Mouse (Mus musculus) right cerebral cortex, postnatal 10 days (tissue): ENCODE data around the gene Soga3.

Experiments used
- DNase-seq, 2 experiments: peaks; one replicate each; pipeline ENCODE4 v3.0.0; 2021; ENCODE audit warnings: low spot score in 2 of 2

Soga3 gene

DNA sequence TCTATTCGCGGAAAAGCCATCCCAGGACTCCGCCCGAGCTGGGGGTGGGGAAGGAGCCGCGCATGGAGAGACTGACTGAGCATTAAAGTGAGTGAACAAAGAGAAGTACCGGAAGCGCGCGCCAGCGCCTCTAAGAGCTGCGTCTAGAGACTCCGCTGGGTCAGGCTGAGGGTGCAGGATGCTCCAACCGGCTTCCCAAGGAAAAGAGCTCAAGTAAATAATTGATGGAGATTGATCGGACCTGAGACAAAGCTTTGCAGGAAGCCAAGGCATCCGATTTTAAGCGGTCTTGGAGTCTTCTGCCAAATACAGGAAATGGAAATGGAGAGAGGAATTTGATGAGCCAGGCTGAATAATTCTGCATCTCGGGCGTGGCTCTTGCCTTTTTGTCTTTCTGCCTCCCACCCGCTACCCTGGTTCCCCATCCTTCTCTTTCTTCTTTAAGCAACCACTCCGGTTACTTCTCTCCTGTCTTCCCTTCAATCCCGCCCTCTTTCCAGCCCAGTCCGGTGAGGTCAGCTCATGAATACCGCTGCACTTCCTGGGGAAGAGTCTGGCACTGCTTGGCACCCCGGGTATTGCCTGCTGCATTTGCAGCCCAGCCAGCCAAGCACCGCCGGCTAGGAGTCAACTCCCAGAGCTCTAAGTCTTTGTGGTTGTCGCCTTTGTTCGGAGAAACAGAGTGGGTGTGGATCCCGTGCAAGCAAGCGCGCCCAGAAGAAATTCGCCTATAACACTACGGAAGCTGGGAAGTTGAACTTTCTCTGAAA is at the start of gene Soga3:
Soga3 (plus strand) TSS at position 274 of the 770 bp plus-strand sequence.
- DNase-seq, result peak; percentile 87 to 88

DNA sequence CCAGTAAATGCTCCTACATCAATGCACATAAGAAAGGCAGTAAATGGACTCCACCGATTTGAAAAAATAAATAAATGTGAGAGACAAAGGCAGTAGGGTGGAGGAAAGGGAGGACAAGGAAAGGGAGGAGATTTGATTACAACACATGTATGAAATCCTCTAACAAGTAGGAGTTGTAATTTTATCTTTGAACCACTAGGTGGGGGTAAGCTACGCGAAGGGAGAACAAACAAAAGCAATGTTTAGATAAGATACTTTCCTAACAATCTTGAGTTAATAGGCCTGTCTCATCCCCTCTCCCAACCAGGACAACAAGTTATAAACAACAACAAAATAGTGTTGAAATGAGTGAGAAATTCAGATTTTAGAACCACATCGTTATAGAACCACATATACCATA is 36.7 kb upstream of the Soga3 start:
- DNase-seq, result no peak

GRCm38 (mm10) chr10:29142556-29143105 is 1.0 kb upstream of the Soga3 start:
- DNase-seq, result no peak

- no peak for DNase-seq
Measured at GRCm38 (mm10) chr10:29144612-29145405, 1.2 kb downstream of the Soga3 start.

DNA sequence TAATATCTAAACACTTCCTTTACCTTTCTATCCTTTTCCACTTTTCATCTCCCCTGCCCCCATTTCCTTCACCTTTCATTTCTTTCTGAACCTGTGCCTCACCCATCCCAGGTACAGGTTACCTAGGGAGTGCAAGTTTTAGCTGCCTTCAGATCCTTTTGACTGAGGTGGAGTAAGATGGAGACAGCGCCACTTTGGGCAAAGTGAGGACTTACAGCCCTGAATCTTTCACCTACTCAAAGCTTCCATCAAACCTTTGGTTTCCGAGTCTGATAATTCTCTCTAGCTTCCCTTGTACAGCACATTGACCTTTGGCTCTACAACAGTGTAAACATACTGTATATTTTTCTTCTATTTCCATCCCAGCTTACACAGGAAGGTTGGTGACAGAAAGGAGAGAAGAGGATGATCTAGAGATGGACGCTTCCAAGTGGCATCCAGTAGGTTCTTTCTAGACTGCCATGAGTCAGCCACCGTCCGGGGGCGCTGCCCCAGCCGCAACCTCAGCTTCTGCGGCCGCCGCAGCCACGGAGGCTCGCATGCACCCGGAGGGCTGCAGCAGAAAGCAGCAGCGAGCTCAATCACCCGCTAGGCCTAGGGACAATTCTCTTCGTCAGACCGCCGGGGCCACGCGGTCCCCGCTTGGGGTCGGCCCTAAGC is 2.7 kb downstream of the Soga3 start:
- peak; percentile 44 to 79 for DNase-seq

- DNase-seq, result peak; percentile 86 to 87
Measured at GRCm38 (mm10) chr10:29146858-29147640, 3.4 kb downstream of the Soga3 start.

- no peak for DNase-seq
Measured at GRCm38 (mm10) chr10:29147641-29147990, 4.0 kb downstream of the Soga3 start.

- DNase-seq, result peak; percentile 84 to 88
Measured at GRCm38 (mm10) chr10:29148076-29148475, 4.4 kb downstream of the Soga3 start.

DNA sequence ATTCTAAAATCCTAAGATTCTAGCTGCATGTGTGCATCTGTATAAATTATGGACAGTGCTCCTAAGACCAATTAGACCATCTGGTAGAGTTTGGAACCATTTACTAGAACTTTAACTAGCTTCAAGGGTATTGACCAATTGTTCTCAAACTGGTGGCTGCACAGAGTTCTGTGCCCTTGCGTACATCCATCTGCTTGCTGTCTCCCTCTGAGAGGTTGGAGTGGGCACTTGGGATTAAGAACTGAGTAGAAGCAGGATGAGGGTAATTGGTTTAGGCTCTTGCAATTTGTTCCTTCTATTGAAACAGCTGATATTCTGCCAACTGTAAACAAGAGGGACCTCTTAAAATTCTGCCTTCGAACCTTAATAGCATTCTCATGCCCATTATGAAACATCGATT is 11.7 kb downstream of the Soga3 start:
- DNase-seq, result no peak

DNA sequence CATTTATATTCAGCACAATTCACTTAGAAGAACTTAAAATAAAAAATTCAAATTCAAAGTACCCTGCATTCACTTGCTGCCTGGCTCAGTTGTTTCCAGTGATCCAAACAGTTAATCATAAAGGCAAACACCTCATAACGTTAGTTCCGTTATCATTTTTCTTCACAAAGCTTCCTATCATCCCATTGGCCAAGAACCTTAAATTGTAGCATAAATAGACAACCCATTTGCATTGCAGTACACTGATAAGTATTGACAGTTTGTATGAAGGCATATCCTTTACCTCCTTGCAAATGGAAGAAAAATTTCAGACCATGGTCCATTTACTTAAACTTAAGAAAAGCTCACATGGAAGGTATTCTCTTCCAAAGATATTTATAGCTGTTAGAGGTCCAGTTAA is 18.0 kb downstream of the Soga3 start:
- no peak for DNase-seq

DNA sequence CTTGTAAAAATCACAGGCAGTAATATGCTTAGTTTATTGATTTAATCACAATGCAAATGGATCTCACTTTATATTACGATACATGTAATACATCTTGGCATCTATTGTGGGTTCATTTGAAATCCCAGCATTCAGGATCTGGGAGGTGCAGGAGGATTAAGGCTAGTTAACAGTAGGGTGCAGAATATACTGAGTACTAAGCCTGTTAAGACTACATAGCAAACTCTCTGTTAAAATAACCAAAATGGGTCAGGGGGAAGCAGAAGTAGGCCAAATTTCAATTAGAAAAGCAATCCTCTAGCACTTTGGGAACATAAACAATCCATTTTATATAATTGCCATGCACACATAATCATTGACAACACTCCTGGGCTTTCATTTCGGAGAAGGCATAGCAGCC is 30.1 kb downstream of the Soga3 start:
- DNase-seq, result no peak

DNA sequence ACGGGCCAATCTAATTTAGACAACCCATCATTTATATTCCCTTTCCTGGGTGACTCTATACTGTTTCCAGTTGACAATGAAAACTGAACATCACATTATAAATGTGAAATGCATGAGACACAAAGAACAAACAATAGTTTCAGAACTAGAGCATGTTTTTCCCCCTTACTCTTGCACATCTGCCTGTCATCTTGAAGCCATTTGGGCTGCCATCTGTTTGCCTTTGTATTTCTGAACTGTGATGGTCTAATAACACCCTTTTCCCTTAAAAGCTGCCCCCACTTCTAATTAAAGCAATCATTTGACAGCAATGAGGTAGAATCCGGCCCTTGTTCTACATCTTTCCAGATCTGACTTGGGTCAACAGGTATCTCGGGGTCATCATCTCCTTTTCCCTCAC is 32.0 kb downstream of the Soga3 start:
- no peak for DNase-seq

GRCm38 (mm10) chr10:29176881-29177280 is 33.2 kb downstream of the Soga3 start:
- DNase-seq, result peak; percentile 27 to 41

- DNase-seq, result no peak
Measured at GRCm38 (mm10) chr10:29178003-29178402, 34.4 kb downstream of the Soga3 start.

GRCm38 (mm10) chr10:29180210-29180609 is 36.6 kb downstream of the Soga3 start:
- no peak for DNase-seq

GRCm38 (mm10) chr10:29181046-29181445 is 37.4 kb downstream of the Soga3 start:
- DNase-seq, result no peak

DNA sequence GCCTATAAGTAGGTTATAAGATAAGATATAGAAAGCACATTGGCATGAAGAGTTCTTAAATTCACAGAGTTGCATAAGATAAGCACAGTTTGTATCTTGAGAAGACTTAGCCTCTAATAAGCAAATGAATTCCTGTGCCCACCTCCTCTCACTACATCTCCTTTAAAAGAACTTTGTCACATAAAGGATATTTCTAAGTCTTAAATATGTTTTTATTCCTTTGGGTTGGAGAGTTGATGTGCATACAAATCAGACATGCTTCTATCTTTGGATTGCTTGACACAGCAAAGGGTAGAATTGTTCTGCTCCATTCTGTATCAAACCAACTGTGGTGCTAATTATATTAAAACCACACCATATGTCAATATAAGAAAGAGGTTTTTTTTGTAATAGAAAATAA is 50.1 kb downstream of the Soga3 start:
- DNase-seq, result no peak

DNA sequence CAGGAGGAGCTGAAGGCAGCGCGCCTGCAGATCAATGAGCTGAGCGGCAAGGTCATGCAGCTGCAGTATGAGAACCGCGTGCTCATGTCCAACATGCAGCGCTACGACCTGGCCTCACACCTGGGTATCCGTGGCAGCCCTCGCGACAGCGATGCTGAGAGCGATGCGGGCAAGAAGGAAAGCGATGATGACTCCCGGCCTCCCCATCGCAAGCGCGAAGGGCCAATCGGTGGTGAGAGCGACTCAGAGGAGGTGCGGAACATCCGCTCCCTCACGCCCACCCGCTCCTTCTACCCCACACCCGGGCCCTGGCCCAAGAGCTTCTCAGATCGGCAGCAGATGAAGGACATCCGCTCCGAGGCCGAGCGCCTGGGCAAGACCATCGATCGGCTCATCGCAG is 53.2 kb downstream of the Soga3 start:
- DNase-seq, result peak in 1 of 2 experiments; percentile 30

GRCm38 (mm10) chr10:29198642-29199041 is 55.0 kb downstream of the Soga3 start, which contains the start of gene Gm49353:
Gene Gm49353, plus strand, starts transcription at chr10:29198954.
- DNase-seq, result no peak

GRCm38 (mm10) chr10:29199835-29200234 is 56.2 kb downstream of the Soga3 start:
- DNase-seq, result no peak

DNA sequence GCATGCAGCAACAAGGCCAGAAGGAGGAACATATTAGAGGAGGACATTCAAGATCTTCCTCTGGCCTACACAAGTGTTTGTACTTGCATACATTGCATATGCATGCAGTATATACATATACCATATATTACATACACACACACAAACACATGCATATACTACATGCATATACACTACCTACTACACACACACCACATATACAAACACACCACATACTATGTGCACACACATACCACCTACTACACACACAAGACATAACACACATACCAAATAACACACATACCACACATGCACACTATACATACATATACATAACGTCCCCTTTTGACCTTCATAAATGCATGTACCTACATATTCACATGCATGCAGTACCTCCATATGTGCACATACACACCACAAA is 57.0 kb downstream of the Soga3 start:
- no peak for DNase-seq
